Mouse (Mus musculus): ENCODE results near the gene Ppp1r2.

DNA sequence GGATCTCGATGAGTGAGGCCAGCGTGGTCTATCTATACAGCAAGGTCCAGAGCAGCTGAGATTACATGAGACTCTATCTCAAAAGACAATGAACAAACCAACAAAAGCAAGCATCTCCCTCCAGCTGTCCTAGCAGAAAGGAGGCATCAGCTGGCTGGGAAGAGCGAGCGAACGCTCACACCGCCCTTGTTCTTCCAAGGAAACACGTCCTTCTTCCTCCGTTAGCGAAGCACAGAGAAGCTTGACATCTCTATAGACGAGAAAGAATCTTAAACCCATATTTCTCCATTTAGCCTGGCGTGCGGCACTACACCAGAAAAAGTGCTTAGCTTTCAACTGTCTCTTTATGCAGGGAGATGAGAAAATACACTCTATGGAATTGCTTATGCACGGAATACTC is 26.4 kb downstream of the Ppp1r2 start:
- TF ChIP-seq POLR2A (IDR thresholded peaks at IDR 0.05; ENCODE audit: extremely low read depth, insufficient read depth, low read length) (no peak), CTCF (IDR thresholded peaks at IDR 0.05; ENCODE audit: low read depth, low read length) (no peak)
